Mouse (Mus musculus) urinary bladder, postnatal 25 days (tissue): ENCODE data around the gene Rxra.

Source experiments
- DNase-seq: peaks from one replicate; pipeline ENCODE4 v3.0.0; 2022; ENCODE audit warnings: low spot score

Gene Rxra

DNA sequence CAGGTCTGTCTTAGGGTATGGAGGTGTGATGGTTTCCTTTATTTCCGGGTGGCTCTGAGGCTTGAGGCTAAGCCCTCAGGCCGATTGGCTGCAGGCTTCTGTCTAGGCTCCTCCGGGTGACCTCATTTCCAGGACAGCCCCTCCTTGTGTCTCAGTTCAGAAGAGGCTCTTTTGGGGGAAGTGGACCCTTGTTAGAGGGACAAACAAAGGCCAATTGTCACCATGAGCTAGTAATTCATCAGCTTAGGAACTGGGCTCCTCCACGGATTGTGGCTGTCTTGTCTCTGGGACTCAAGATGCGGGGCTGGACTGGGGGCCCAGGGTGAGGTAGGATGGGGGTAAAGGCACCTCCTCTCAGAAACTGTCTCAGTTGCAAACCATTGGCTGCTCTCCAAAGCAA, 5.5 kb upstream of the Rxra start:
- no peak for DNase-seq

DNA sequence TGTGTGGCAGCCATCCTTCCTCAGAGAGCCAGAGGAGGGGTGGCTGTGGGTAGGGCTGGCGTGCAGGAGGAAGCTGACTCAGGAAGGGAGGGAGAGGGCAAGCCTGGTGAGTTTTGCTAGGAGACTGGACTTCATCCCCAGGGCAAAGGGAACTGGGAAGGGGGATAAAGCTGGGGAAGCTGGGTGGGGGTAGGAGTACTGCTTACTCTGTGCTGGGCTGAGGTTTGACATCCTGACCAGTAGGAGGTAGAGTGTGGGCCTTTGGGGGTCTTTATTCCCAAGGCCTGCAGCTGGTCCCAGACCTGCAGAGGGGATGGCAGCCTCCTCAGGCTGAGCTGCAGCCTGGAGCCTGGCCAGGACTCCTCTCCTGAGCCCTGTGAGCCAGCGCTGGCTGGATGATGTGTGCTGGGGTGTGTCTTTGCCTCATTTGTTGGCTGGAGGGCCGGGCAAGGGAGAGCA, 4.6 kb upstream of the Rxra start:
- no peak for DNase-seq

DNA sequence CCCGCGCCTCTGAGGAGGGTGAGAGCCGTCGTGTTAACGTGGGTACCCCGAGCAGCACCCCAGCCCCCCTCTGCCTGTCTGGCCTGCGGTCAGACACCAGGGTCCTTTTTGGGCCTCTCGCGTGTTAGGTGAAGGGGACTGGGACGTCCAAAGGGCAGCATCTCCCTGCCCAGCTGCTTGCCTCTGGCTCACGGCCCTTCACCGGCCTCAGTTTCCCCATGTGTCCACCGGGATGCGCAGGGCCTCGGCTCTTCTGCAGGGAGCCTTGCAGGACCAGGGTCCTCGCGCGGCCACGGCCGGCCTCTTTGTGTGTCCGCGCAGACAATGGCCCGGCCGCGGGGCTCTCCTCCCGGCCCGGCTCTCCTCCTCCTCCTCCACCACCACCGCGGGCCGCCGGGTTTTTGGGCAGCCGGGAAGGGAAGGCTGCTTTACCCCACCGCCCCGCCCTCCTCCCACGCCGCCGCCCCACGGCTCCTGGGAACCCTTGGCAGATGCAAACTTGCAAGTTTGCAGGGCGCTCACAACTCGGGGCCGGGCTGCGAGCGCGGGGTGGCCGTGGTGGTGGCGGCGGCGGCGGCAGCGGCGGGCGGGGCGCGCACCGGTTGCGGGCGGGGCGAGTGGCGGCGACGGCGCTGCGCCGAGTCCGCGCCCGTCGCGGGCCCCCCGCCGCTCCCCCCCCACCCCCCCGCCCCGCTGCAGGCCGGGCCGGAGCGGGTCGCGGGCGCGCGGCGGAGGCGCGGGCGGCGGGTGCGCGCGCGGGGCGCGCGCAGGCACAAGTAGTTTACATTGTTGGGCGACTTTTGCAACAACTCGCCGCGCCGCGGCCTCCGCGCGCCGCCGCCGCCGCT, 462 bp downstream of the Rxra start:
- peak; percentile 76 for DNase-seq

DNA sequence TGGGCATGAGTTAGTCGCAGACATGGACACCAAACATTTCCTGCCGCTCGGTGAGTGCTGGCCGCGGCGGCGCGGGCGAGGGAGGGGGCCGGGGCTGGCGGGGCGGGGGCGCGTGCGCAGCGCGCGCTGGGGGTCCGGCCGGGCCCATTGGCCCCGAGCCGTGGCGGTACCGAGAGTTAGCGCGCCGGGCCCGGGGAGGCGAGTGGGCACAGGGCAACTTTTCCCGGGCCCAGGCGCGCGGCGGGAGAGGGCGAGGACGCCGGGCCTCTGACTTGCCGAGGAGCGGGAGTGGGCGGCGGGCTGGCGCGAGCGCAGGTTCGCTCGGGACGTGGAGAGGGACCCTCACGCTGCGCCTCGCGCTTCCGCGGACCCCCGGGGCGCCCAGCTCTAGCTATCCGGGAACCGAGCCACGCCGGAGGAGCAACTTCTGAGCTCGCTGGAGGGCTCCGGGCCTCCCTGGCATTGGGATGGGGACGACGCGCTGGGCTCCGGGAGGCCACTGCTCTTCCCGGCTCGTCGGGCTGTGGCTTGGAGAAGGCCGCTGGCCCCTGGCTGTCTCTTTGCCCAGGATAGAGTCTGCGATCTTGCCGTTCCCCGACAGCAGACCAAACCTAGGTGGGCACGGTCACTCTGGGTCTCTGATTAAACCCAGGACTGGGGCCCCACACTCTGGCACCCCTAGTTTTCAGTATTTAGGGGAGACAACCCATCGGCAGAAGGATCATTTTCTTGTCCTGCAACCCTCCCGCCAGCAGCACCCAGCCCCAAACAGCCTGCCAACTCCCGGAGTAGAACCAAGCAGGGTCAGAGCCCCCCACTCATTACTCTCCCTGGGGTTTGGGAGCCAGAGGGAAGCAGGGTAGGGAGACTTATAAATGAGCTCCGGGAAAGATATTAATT, 1.4 kb downstream of the Rxra start:
- peak; percentile 42 for DNase-seq

DNA sequence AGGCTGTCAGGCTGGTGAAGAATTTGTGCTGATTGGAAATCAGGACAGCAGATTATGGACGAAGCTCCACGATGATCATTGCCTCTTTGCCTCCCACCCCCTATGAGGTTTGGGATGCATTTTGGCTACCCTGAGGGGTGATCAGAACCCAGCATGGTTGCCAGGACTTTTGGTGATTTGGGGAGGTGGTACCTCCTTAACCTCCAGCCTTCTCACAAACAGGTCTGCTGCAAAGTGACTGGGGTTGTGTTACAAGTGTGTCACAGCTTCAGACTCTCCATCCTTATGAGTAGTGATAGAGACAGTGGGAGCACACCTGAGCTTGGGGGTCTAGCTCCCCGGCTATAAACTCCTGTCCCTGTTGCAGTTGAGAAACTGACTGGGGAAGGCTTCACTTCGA, 2.1 kb downstream of the Rxra start:
- peak; percentile 2 for DNase-seq

DNA sequence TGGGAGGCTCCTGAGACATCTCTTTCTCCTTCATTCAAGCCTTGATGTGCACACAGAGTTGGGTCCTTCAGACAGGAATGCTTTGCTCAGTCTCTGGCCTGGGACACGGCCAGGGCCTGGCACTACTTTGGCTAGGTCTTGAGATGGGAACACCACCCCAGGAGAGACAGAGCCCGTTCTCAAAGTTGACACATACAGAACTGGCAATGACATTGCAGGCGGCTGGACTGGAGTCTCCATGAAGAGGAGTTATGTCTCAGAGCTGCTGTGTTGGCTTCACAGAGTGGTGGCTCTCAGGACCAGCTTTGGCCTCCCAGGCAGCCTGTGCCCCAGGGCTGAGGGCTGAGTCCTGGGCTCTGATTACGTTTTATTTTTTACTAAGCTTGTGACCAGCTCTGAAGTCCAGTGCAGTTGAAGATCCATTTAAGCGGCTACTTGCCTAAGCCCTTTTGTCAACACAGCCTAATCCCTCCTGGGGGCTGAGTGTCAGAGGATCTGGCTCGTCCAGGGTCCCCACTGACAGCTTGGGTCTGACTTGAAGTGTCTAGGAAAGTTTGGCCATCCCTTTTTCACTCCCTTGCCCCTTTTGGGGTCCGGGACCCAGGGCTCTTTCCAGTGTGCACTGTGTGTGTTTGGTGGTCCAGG, 2.7 kb downstream of the Rxra start:
- DNase-seq, result peak; percentile 20

DNA sequence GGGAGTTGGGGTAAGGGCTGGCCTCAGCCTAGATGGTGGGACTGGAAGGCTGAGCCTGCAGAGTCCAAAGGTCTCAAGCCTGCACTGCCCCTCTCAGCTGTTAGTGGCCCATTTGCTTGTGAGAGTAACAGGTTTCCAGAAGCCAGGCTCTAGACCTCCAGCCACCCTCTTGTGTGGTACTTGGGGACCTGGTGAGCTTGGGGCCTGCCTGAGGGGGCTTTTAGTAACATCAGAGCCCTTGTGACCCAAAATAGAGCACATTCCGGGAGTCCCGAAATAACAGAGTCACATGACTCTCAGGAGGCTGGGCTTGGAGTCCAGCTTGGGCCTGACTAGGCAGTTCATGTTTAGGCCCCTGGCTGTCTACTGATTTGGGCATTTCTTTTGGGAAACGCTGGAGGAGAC, 3.4 kb downstream of the Rxra start:
- peak; percentile 36 for DNase-seq

DNA sequence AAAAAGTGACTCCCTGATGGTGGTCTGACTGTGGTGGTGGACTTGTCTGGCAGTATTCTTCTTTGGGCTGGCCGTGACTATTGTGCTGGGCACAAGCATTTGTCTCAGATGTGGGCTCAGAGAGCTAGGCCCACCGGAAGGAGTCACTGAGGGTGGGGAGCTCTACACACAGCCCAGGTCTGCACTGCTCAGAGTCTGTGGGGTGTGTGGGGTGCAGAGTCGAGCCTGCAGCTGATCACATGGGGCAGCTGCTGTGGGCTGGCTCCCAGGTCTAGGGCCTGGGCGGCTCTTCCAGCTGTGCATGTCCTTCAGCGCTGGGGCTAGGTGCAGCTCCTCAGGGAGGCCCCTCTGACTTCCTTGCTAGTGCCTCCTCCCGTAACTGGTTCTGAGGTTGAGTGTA, 3.8 kb downstream of the Rxra start:
- DNase-seq, result no peak

DNA sequence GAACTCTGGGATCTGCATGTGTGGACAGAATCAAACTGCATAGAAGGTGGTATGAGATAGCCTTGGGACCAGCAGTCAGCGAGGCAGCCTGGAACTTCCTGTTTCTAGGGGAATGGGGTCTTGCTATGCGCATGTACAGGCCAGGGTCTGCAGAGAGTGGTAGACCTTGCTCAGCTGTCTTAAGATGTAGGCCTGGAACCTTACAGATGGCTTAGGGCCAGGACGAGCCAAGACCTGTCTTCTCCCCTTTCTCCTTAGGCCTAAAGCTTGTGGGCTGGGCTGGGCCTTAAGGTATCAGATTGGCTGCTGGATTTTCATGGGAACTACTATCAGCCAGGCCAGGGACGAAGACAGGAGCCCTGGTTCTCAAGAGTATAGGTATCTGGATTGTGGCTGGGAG, 4.4 kb downstream of the Rxra start:
- no peak for DNase-seq

DNA sequence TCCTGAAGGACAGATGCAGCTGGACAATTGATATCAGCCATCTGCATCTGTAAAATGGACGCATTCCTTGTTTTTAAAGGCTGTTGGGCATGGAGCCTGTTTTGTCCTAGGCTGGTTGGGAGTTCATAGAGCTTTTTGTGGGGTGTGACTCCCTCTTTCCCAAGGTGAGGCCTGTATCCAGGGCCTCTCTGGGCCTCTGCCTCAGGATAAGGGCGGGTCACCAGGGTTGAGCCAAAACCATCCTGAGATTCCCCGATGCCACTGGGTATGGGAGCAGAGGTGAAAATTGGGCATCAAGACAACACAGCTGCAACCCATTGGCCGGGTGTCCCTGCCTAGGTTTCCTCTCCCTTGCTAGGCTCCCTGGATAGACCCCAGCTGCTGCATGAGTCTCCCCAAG, 5.2 kb downstream of the Rxra start:
- no peak for DNase-seq

DNA sequence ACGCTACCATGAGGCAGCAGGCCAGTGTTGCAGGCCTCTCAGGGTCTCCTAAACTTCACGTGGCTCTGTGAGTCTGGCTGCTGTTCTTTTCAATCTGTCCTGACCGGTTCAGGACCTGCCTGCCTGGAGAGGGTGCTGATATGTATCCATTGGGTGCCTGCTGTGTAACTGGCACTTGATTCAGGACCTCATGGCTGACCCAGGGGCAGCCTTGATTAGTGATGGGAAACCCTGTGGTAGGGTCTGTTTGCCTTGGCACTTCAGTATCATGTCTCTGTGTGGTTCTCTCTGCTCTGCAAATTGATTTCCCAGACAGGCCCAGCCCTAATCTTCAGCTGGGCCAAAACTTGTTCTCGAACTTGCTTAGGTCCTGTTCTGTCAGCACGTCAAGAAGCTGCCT, 5.9 kb downstream of the Rxra start:
- DNase-seq, result no peak

DNA sequence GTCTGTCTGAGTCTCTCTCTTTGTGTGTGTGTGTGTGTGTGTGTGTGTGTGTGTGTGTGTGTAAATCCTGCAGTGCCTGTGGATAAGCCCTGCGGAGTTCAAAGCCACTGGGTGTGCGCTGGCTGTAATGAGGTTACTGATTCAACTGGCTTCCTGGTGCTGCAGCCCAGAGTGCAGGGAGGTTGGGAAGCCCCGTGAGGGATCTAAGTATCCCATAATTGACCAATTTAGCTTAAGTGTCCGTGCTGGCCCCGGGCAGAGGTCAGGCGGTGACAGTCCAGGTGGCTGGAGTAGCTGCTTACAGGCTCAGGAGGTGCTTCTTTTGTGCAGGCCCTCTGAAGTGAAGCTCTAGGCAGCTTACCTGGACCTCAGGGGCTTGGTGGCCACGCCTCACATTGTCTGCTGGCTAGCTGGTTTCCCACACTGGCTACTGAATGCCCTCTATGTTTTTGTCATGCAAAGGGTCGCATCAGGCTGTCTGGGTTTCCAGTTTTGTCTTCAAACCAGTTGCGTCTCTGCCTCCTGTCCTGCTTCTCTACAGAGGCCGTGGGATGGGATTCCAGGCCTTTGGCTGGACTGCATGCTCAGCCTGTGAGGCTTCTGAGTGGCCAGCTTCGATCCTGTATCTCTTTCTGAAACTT, 7.9 kb downstream of the Rxra start:
- DNase-seq, result no peak

DNA sequence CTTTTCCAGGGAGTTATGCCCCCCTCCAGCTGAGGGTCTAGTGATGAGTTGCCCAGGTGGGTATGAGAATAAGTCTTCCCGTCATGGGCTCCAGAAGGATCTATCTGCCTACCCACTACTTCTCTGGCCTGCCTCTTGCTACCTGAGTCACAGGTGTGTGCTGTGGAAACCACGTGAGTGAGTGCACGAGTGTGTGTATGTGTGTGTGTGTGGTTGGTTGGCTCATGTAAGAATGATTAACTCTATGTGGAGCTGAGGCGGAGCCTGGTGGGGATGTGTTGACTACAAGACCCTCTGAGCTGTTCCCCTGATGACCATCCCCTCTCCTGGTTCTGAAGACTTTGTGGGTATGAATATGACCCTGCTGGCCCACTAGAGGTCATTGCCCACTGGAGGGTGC, 9.7 kb downstream of the Rxra start:
- DNase-seq, result no peak

DNA sequence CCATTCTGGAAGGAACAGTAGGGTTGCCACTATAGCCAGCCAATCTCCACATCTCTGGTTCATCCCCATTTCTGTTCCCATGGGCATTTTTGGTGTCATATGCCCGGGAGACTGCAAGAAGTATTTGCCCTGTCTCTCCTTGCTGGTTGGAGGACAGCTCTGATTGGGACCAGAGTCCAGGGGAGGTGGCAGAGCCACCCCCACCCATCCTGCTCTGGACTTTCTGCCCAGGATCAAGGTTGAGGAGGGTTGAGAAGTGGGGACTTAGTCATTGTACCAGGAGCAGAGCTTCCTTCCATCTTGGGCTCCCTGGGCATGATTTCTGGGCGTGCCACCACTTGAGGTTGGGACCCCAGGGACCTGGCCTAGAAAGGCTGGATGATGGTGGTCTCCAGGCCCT, 10.1 kb downstream of the Rxra start:
- no peak for DNase-seq

DNA sequence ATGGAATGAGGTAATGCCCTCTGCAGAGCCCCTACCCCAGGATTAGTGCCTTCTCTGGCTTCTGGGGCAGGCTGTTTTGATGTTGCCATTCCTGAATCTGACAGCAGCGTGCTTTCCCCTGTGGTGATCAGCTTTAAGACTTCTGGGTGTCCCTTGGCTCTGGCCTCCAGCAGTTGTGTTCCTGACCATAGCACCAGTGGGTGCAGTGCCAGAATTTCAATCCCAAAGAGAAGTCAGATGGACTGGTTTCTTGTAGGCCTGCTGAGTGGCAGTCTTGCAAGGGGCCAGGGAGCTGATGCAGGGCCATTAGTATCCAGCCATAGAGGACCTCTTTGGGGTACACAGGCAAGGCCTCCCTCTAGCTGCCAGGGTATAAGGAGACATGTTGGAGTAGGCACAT, 10.8 kb downstream of the Rxra start:
- DNase-seq, result no peak

DNA sequence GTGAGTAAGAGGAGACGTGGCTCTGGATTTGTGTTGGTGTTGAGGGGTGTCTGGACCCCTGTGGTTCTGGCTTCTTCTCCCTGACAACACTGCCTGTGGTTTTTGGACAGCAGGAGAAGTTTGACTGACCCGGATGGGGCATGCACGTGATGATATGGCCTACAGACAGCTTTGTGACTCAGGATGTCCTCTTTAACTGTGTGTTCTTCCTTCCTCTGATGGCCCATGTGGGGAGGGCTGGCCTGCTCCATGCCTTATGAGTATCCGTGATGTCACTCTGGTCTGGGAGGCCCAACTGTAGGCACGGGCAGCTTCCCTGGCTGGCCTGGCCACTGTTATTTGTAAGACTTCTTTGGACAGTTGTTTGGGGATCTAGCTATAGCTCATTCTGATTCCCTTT, 11.7 kb downstream of the Rxra start:
- no peak for DNase-seq

DNA sequence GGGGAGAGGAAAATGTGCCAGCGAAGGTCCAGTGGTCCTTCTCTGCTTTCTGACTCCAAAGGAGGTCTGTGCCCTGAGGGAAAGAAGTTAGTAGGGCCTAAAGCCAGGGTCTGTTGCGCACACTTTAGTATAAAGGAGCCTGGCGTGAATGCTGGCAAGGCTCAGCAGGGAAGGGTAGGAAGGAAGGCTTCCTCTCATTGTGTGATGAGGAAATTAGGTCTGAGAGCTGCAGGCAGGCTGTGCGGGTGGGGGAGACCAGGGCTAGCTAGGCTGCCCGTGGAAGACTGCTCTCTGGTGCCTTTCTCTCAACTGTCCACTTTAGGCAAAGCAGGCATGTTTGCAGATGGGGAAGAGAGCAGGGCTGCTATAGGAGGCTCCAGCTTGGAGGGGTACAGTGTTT, 14.5 kb downstream of the Rxra start:
- no peak for DNase-seq

DNA sequence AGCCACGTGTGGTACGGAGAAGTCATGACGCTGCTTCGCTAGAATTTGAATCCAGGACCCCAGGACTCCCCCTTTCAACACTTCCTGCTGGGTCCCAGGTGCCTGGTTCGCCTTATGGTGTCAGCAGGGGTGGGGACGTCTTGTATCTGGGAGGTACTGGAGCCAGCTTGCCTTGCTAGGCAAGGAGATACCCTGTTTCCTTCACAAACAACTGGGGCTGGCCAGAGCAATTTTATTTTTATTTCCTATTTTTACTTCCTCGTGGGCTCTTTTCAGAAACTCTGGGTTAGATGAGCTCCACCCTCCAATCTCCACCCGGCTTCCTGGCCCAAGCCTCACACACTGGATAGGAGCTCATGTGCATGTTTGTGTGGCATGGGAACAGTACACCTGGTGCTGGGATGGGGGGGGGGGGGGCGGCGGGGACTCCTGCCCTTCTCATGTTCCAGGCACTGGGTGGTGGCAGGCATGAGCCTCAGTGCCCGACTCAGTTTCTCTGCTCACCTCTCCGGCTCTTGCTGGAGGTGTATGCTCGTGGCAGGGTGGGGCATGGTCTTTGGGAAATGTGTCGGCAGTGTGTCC, 15.0 kb downstream of the Rxra start:
- DNase-seq, result no peak

DNA sequence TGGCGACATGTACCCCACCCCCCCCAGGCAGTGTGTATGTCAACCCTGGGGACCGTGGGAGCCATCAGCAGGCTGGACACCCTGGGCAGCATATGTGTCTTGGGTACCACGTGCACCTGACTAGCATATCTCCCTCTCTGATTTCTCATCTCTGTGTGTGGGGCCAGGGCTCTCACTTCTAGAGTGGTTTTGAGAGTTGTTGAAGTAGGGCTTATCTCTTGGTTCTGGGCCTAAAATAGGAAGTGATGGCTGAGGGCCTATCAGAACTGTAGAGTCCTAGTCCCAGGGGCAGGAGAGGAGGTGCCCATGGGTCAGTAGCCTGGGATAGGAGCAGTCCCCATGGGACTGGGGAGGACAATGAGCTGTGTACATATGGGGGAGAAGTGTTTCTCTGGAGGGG, 16.4 kb downstream of the Rxra start:
- no peak for DNase-seq

DNA sequence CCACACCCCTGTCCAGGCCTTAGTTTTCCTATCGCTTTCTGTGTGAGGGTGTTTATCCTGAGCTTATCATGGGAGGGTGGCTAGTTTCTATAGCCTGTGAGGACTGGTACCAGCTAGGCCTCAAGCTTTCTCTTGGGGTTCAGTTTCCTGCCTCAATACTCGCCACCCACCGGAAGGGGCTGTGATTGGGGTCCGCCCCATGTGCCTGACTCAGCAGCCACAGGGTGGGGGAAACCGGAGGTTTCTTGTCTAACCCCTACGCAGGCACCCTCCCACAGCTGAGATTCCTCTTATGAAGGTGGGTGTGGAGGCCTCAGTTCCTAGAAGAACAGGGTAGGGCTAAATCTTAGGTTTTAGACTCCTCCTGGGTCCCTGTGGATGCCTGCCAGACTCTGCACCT, 17.4 kb downstream of the Rxra start:
- no peak for DNase-seq

DNA sequence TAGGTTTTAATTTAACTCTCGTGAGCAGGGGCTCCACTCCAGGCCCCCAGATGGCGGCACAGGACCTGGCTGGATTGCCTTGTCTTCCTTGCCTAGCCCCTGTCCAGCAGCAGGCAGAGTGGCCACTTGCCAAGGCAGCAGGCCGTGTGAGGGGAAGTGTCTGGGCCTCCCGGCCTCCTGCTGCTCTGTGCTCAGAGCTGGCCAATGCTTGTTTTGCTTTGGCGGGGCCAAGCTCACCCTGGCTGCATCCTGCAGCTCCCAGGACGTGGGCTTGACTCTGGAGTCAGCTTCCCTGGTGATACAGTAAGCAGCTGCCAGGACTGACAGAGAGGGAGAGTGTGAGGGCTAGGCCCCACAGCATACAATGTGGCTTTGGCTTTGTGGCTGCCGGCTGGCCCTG, 23.3 kb downstream of the Rxra start:
- peak; percentile 61 for DNase-seq

DNA sequence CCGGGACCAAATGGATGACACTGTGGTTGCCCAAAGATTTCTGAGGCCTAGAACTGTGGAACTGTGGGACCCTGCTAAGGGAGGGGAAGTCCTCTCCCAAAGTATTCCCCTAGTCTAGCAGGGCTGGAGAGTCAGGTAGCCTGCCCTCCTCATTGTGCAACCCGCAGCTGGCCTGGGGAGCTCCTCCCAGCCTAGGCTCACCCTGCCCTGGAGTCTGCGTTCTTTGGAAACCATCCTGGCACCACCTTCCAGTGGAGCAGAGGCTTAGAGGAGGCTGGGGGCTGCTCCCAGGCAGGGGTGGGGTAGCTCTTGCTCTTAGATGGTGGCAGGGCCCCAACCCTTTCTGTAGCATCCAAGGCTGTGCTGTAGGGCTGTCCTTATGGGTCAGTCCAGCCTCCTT, 26.0 kb downstream of the Rxra start:
- DNase-seq, result no peak
